Mouse (Mus musculus) embryo, embryonic 10.5 days (tissue): Measurements from ENCODE around the gene Olfr148.

Source experiments
- DNase-seq: peaks from one replicate; pipeline ENCODE4 v3.0.0-alpha.2; 2015; ENCODE audit warnings: low spot score

Olfr148 gene

GRCm38 (mm10) chr9:39610355-39610754 lies at the start of gene Olfr148:
Gene Olfr148 (plus strand): TSS chr9:39610655.
- no peak for DNase-seq

- DNase-seq = no peak
Measured at GRCm38 (mm10) chr9:39575469-39575868, 35.0 kb upstream of the Olfr148 start, which contains the start of gene Olfr959. Gene Olfr959 (minus strand): TSS chr9:39575569.

GRCm38 (mm10) chr9:39577050-39577449 lies 33.4 kb upstream of the Olfr148 start:
- no peak for DNase-seq

- peak; percentile 58 for DNase-seq
Measured at GRCm38 (mm10) chr9:39602536-39603332, 7.7 kb upstream of the Olfr148 start.

- DNase-seq = peak; percentile 71
Measured at GRCm38 (mm10) chr9:39603333-39603845, 7.1 kb upstream of the Olfr148 start.

- DNase-seq = peak; percentile 70
Measured at GRCm38 (mm10) chr9:39603999-39604453, 6.4 kb upstream of the Olfr148 start, which contains the start of gene AW551984. Gene AW551984 (minus strand): TSS chr9:39604403.

GRCm38 (mm10) chr9:39608497-39608896 lies 2.0 kb upstream of the Olfr148 start:
- DNase-seq = no peak

- DNase-seq = peak; percentile 48
Measured at GRCm38 (mm10) chr9:39611953-39612352, 1.5 kb downstream of the Olfr148 start.

- no peak for DNase-seq
Measured at GRCm38 (mm10) chr9:39621073-39621472, 10.6 kb downstream of the Olfr148 start, which contains the start of gene Olfr960. Gene Olfr960 (plus strand): TSS chr9:39621373.

GRCm38 (mm10) chr9:39623783-39624182 lies 13.3 kb downstream of the Olfr148 start:
- no peak for DNase-seq

GRCm38 (mm10) chr9:39624711-39625110 lies 14.3 kb downstream of the Olfr148 start:
- no peak for DNase-seq

- DNase-seq = no peak
Measured at GRCm38 (mm10) chr9:39629069-39629468, 18.6 kb downstream of the Olfr148 start.

GRCm38 (mm10) chr9:39633913-39634594 lies 23.6 kb downstream of the Olfr148 start:
- no peak for DNase-seq

GRCm38 (mm10) chr9:39644785-39645184 lies 34.3 kb downstream of the Olfr148 start, which contains the start of gene Olfr961:
Gene Olfr961 (plus strand): TSS chr9:39645085.
- no peak for DNase-seq

GRCm38 (mm10) chr9:39647382-39647781 lies 36.9 kb downstream of the Olfr148 start:
- DNase-seq = no peak

- DNase-seq = no peak
Measured at GRCm38 (mm10) chr9:39654756-39655396, 44.4 kb downstream of the Olfr148 start.
